Mouse (Mus musculus) adipocyte (in vitro differentiated cells): ENCODE measurements around the gene Cdr2.
"Not testable (repeated sequence)": the region's sequence is repeated elsewhere in the genome, so short reads cannot be mapped to it uniquely, and the experiment has no call there.

Source experiments
- DNase-seq: peaks from one replicate; pipeline ENCODE4 v3.0.0-alpha.2; 2016; ENCODE audit warnings: low spot score

Cdr2 gene

GRCm38 (mm10) chr7:120982200-120982841 lies at the start of gene Cdr2, which contains the start of gene Mfsd13b:
TSS of gene Cdr2 (minus strand) at chr7:120982312.
TSS of gene Mfsd13b (plus strand) at chr7:120982509.
- DNase-seq = peak; percentile 98

- DNase-seq = not testable (repeated sequence)
These were observed 47.8 kb upstream of the Cdr2 start for GRCm38 (mm10) chr7:121029947-121030346.

GRCm38 (mm10) chr7:121026300-121026699 lies 44.2 kb upstream of the Cdr2 start:
- DNase-seq = no peak

GRCm38 (mm10) chr7:121025221-121026008 lies 43.3 kb upstream of the Cdr2 start:
- DNase-seq = no peak

- DNase-seq = no peak
These were observed 38.2 kb upstream of the Cdr2 start for GRCm38 (mm10) chr7:121020277-121020676.

GRCm38 (mm10) chr7:121018778-121019177 lies 36.7 kb upstream of the Cdr2 start:
- no peak for DNase-seq

GRCm38 (mm10) chr7:121014486-121014885 lies 32.4 kb upstream of the Cdr2 start:
- no peak for DNase-seq

- DNase-seq = no peak
These were observed 29.9 kb upstream of the Cdr2 start for GRCm38 (mm10) chr7:121011794-121012689.

- DNase-seq = peak; percentile 90
These were observed 21.8 kb upstream of the Cdr2 start for GRCm38 (mm10) chr7:121003793-121004418.

GRCm38 (mm10) chr7:121002407-121002928 lies 20.4 kb upstream of the Cdr2 start:
- peak; percentile 28 for DNase-seq

- no peak for DNase-seq
These were observed 19.8 kb upstream of the Cdr2 start for GRCm38 (mm10) chr7:121001879-121002278.

- DNase-seq = no peak
These were observed 18.1 kb upstream of the Cdr2 start for GRCm38 (mm10) chr7:121000065-121000822.

GRCm38 (mm10) chr7:120999021-120999530 lies 17.0 kb upstream of the Cdr2 start:
- DNase-seq = no peak

- DNase-seq = no peak
These were observed 9.1 kb upstream of the Cdr2 start for GRCm38 (mm10) chr7:120991191-120991590.

GRCm38 (mm10) chr7:120982968-120983367 lies 856 bp upstream of the Cdr2 start:
- no peak for DNase-seq

- DNase-seq = peak; percentile 9
These were observed 884 bp downstream of the Cdr2 start for GRCm38 (mm10) chr7:120980931-120981924.

- no peak for DNase-seq
These were observed 2.1 kb downstream of the Cdr2 start for GRCm38 (mm10) chr7:120980041-120980440.

- no peak for DNase-seq
These were observed 5.0 kb downstream of the Cdr2 start for GRCm38 (mm10) chr7:120977063-120977462.

GRCm38 (mm10) chr7:120974001-120974400 lies 8.1 kb downstream of the Cdr2 start:
- no peak for DNase-seq
